Mouse (Mus musculus) MEL-GATA-1-ER (cell line): ENCODE measurements around the gene Gpc3.

ENCODE experiments used
- DNase-seq: peaks from one replicate; pipeline ENCODE4 v3.0.0-alpha.2; 2012; ENCODE audit warnings: low read depth; ENCODE audit errors: extremely low read depth

The Gpc3 gene

GRCm38 (mm10) chrX:52613328-52614030 is at the start of gene Gpc3:
Gene Gpc3 (minus strand): TSS chrX:52613950.
- DNase-seq: no peak

- DNase-seq: no peak
Measured at GRCm38 (mm10) chrX:52651975-52652374, 38.2 kb upstream of the Gpc3 start.

GRCm38 (mm10) chrX:52651472-52651948 is 37.8 kb upstream of the Gpc3 start:
- DNase-seq: no peak

- no peak for DNase-seq
Measured at GRCm38 (mm10) chrX:52648910-52649785, 35.4 kb upstream of the Gpc3 start.

GRCm38 (mm10) chrX:52644393-52644792 is 30.6 kb upstream of the Gpc3 start:
- no peak for DNase-seq

GRCm38 (mm10) chrX:52643350-52643749 is 29.6 kb upstream of the Gpc3 start:
- DNase-seq: no peak

GRCm38 (mm10) chrX:52642126-52642525 is 28.4 kb upstream of the Gpc3 start:
- no peak for DNase-seq

- DNase-seq: no peak
Measured at GRCm38 (mm10) chrX:52637419-52637818, 23.7 kb upstream of the Gpc3 start.

- no peak for DNase-seq
Measured at GRCm38 (mm10) chrX:52633976-52634375, 20.2 kb upstream of the Gpc3 start.

- DNase-seq: no peak
Measured at GRCm38 (mm10) chrX:52632688-52633324, 19.1 kb upstream of the Gpc3 start.

GRCm38 (mm10) chrX:52626963-52627716 is 13.4 kb upstream of the Gpc3 start:
- no peak for DNase-seq

GRCm38 (mm10) chrX:52617813-52618212 is 4.1 kb upstream of the Gpc3 start:
- DNase-seq: no peak

- no peak for DNase-seq
Measured at GRCm38 (mm10) chrX:52616152-52616551, 2.4 kb upstream of the Gpc3 start.

- DNase-seq: no peak
Measured at GRCm38 (mm10) chrX:52614031-52614381, 256 bp upstream of the Gpc3 start.

- DNase-seq: no peak
Measured at GRCm38 (mm10) chrX:52612806-52613205, 944 bp downstream of the Gpc3 start.

GRCm38 (mm10) chrX:52611987-52612670 is 1.6 kb downstream of the Gpc3 start:
- DNase-seq: no peak

GRCm38 (mm10) chrX:52611541-52611940 is 2.2 kb downstream of the Gpc3 start:
- no peak for DNase-seq

- DNase-seq: no peak
Measured at GRCm38 (mm10) chrX:52603143-52603542, 10.6 kb downstream of the Gpc3 start.

- DNase-seq: no peak
Measured at GRCm38 (mm10) chrX:52599246-52599645, 14.5 kb downstream of the Gpc3 start.

GRCm38 (mm10) chrX:52587671-52588070 is 26.1 kb downstream of the Gpc3 start:
- DNase-seq: no peak

GRCm38 (mm10) chrX:52559995-52560394 is 53.8 kb downstream of the Gpc3 start:
- DNase-seq: no peak
